ENCODE assay signal across 11 mouse cellular contexts in genomic region chr8:94778036-94778435, GRCm38 (mm10). TPM values are rescaled to one million over a fixed set of nuclear protein-coding genes. Genes with fewer than 3 reads are reported as not detected.
DNase-seq lines count a peak whose midpoint lies in the region; ATAC-seq and TF ChIP-seq lines count a peak whose summit lies in the region.
"Had no signal": no experiment of that assay in that cellular context is flagged by ENCODE, and none has a peak within 500 bp of the region (broad histone marks: within the 10 kb centered on the region; RNA-seq: fewer than 3 reads in every experiment).

No protein-coding gene starts in this region.

- H3K4me1 ChIP-seq in heart, adult 2 months (ENCODE audit: control insufficient read depth, insufficient read depth, low read length) = peaks cover 13% of the 10 kb centered on the region
- peaks cover 13% of the 10 kb centered on the region for H3K4me1 ChIP-seq in lung, embryonic 14.5 days (ENCODE audit: insufficient read depth)
- peaks cover 37% of the 10 kb centered on the region for H3K4me1 ChIP-seq in embryonic facial prominence, embryonic 13.5 days

- intact Hi-C loops in heart, adult 2 months (cut with DNase I) = no loop called here
- intact Hi-C loops in heart, postnatal 36 days (cut with DNase I) = no loop called here

- H3K27me3 ChIP-seq in heart, adult 2 months (ENCODE audit: control insufficient read depth, insufficient read depth, low read length) = no peaks in the 10 kb centered on the region
- peaks cover 13% of the 10 kb centered on the region; the same call in 1 of the 2 replicates for H3K27me3 ChIP-seq in lung, embryonic 14.5 days (ENCODE audit: insufficient read depth, low read length)
- H3K27me3 ChIP-seq in embryonic facial prominence, embryonic 13.5 days = peaks cover 21% of the 10 kb centered on the region

- peak overlapping the region; percentile 43; the same call in 1 of the 2 replicates for H3K27ac ChIP-seq in heart, adult 2 months
- peak overlapping the region; percentile 31; the same call in 1 of the 2 replicates for H3K27ac ChIP-seq in lung, embryonic 14.5 days (ENCODE audit: low read depth)
- H3K27ac ChIP-seq in embryonic facial prominence, embryonic 13.5 days = peak overlapping the region; percentile 33; the same call in 1 of the 2 replicates
- H3K27ac ChIP-seq: gastrocnemius, adult 2 months had no signal

- H3K4me2 ChIP-seq in lung, embryonic 14.5 days = no peak overlapping the region
- H3K4me2 ChIP-seq in embryonic facial prominence, embryonic 13.5 days = no peak overlapping the region

- no peaks in the 10 kb centered on the region for H3K79me2 ChIP-seq in heart, adult 2 months (replicated peaks; ENCODE audit: control insufficient read depth, insufficient read depth, low read length)

- TF ChIP-seq CTCF in heart, adult 2 months (IDR thresholded peaks at IDR 0.05) = no peak
- TF ChIP-seq CTCF in lung, embryonic 14.5 days (IDR thresholded peaks at IDR 0.05; ENCODE audit: low read depth) = no peak

- TF ChIP-seq EP300 in heart, adult 2 months (IDR thresholded peaks at IDR 0.05; ENCODE audit: insufficient read depth, low read depth, low read length) = no peak

- 45% methylated on average over 10 of the region's 10 CpGs for WGBS in heart, adult 2 months
- WGBS in lung, embryonic 14.5 days = 49% methylated on average over 10 of the region's 10 CpGs
- 58% methylated on average over 10 of the region's 10 CpGs for WGBS in embryonic facial prominence, embryonic 13.5 days

- no peak for ATAC-seq in lung, embryonic 14.5 days (ENCODE audit: insufficient read depth)
- ATAC-seq in embryonic facial prominence, embryonic 13.5 days (ENCODE audit: insufficient number of reproducible peaks, insufficient read depth, low FRiP score, low TSS enrichment, low read depth) = no peak

- no peaks in the 10 kb centered on the region for H3K9me3 ChIP-seq in lung, embryonic 14.5 days (ENCODE audit: low read depth, low read length)
- H3K9me3 ChIP-seq in embryonic facial prominence, embryonic 13.5 days = no peaks in the 10 kb centered on the region

- H3K4me3 ChIP-seq in heart, adult 2 months = no peak overlapping the region
- H3K4me3 ChIP-seq in lung, embryonic 14.5 days (ENCODE audit: low read depth, low read length) = no peak overlapping the region
- H3K4me3 ChIP-seq in embryonic facial prominence, embryonic 13.5 days = no peak overlapping the region
- H3K4me3 ChIP-seq: gastrocnemius, adult 2 months had no signal

- H3K9ac ChIP-seq in heart, adult 2 months (ENCODE audit: low read depth, low read length) = no peak overlapping the region
- no peak overlapping the region for H3K9ac ChIP-seq in lung, embryonic 14.5 days
- 0 out of 2 replicates have a peak overlapping the region, but pooled peaks have one; percentile 27 for H3K9ac ChIP-seq in embryonic facial prominence, embryonic 13.5 days

- DNase-seq in heart, adult 2 months = no peak
- DNase-seq in heart, postnatal 36 days = no peak
- DNase-seq in lung, embryonic 14.5 days = peak; percentile 63
- DNase-seq in lung, adult 18-20 months = no peak
- DNase-seq in lung, postnatal 4 days = peak; percentile 39 to 55
- no peak for DNase-seq in frontal cortex, postnatal 10 days (ENCODE audit: low spot score in 2 of 2)
- no peak for DNase-seq in urinary bladder, postnatal 10 days (ENCODE audit: low spot score)
- DNase-seq: gastrocnemius, adult 2 months; layer of hippocampus, adult 9-11 months had no signal

- no peaks in the 10 kb centered on the region for H3K36me3 ChIP-seq in heart, adult 2 months (ENCODE audit: control insufficient read depth, insufficient read depth, low read length)
- H3K36me3 ChIP-seq in lung, embryonic 14.5 days (ENCODE audit: insufficient read depth) = no peaks in the 10 kb centered on the region
- no peaks in the 10 kb centered on the region for H3K36me3 ChIP-seq in embryonic facial prominence, embryonic 13.5 days

- TF ChIP-seq POLR2A in heart, adult 2 months (IDR thresholded peaks at IDR 0.05; ENCODE audit: insufficient read depth, low read depth, low read length) = no peak

RNA-seq across cellular contexts. Expression of gene Cx3cl1, which starts 6.2 kb away (rescaled TPM):
- total RNA-seq in heart, adult 2 months (2021) = 1 to 10 TPM; 5.1 to 5.4 TPM
- polyA plus RNA-seq in heart, adult 2 months (2012; rRNA removed) = 11.3 and 12.0 TPM in 2 replicates
- total RNA-seq in heart, postnatal 36 days (2021) = 1 to 10 TPM; 2.9 to 4.4 TPM
- 7.3 and 8.0 TPM in 2 replicates for polyA plus RNA-seq in lung, embryonic 14.5 days (2014; fragmentation: Nextera tagmentation; extraction: Ambion mirVana)
- 7.8 and 9.8 TPM in 2 replicates for polyA plus RNA-seq in embryonic facial prominence, embryonic 13.5 days (2015; fragmentation: Nextera tagmentation; extraction: Ambion mirVana)
- total RNA-seq: megakaryocyte-erythroid progenitor cell, adult 5-6 weeks had no signal

RNA-seq across cellular contexts. Expression of gene Ccl17, which starts 32.2 kb away (rescaled TPM):
- total RNA-seq in heart, adult 2 months (2021) = not detected
- 0.62 TPM in 1 of 2 replicates, not detected in the other for polyA plus RNA-seq in heart, adult 2 months (2012; rRNA removed)
- total RNA-seq in heart, postnatal 36 days (2021) = not detected
- polyA plus RNA-seq in lung, embryonic 14.5 days (2014; fragmentation: Nextera tagmentation; extraction: Ambion mirVana) = not detected in 2 replicates
- polyA plus RNA-seq in embryonic facial prominence, embryonic 13.5 days (2015; fragmentation: Nextera tagmentation; extraction: Ambion mirVana) = not detected in 2 replicates
- total RNA-seq: gastrocnemius, adult 2 months had no signal

RNA-seq across cellular contexts. Expression of gene Ccl22, which starts 32.6 kb away (rescaled TPM):
- not detected for total RNA-seq in heart, adult 2 months (2021)
- 0.14 and 0.41 TPM in 2 replicates for polyA plus RNA-seq in heart, adult 2 months (2012; rRNA removed)
- not detected for total RNA-seq in heart, postnatal 36 days (2021)
- not detected in 2 replicates for polyA plus RNA-seq in lung, embryonic 14.5 days (2014; fragmentation: Nextera tagmentation; extraction: Ambion mirVana)
- not detected in 2 replicates for polyA plus RNA-seq in embryonic facial prominence, embryonic 13.5 days (2015; fragmentation: Nextera tagmentation; extraction: Ambion mirVana)
- total RNA-seq: gastrocnemius, adult 2 months; megakaryocyte-erythroid progenitor cell, adult 5-6 weeks had no signal

Comparison
In these comparisons a context has a peak if more than half of its experiments do, and no peak if none do; other contexts are left out.
1. DNase-seq: peak in lung, embryonic 14.5 days (single experiment) and lung, postnatal 4 days (2 of 2); none in heart, adult 2 months (0 of 2), heart, postnatal 36 days (0 of 2), lung, adult 18-20 months (0 of 2), frontal cortex, postnatal 10 days (0 of 2) and urinary bladder, postnatal 10 days (single experiment).
2. Peak in every context shown above with its lines, with median percentiles within 50 percentile points of each other: H3K27ac ChIP-seq.